Mouse (Mus musculus) CH12.LX (cell line): Measurements from ENCODE around the gene Tbc1d9b. TPM values are rescaled to one million over a fixed set of nuclear protein-coding genes. Genes with fewer than 3 reads are reported as not detected.

ENCODE experiments used
- DNase-seq: peaks from one replicate; pipeline ENCODE4 v3.0.0-alpha.2; 2013; ENCODE audit errors: extremely low read depth
- H3K27ac ChIP-seq: 2 replicates; pipeline ENCODE4 v1.5.1; 2012; ENCODE audit warnings: low read depth, mild to moderate bottlenecking, control low read depth, moderate library complexity; ENCODE audit not compliant: insufficient read depth
- H3K27me3 ChIP-seq: replicated peaks from 2 replicates; pipeline ENCODE3; 2012; ENCODE audit warnings: inconsistent platforms
- H3K36me3 ChIP-seq, 2 experiments: replicated peaks in 1 of 2; 2 replicates each; pipeline versions ENCODE3 to v1.6.1; 2012; ENCODE audit warnings: inconsistent platforms in 1 of 2, low read length in 1 of 2, mild to moderate bottlenecking in 1 of 2, mixed read lengths in 1 of 2, moderate library complexity in 1 of 2; ENCODE audit not compliant: control insufficient read depth in 1 of 2, insufficient read depth in 1 of 2
- H3K4me1 ChIP-seq, 2 experiments: 2 replicates each; pipeline ENCODE4 v1.6.1; 2012; ENCODE audit warnings: inconsistent platforms in 1 of 2, moderate library complexity in 1 of 2; ENCODE audit not compliant: insufficient read depth in 2 of 2, control insufficient read depth in 1 of 2
- H3K4me2 ChIP-seq: 2 replicates; pipeline ENCODE4 v1.6.1; 2012; ENCODE audit warnings: low read depth, mild to moderate bottlenecking, control low read depth; ENCODE audit not compliant: poor library complexity, insufficient read depth, severe bottlenecking
- H3K4me3 ChIP-seq, 3 experiments: fragments of 150-350 bp in 1 of 3; sonication (generic) in 1 of 3; replicated peaks in 1 of 3; 2 replicates each; pipeline versions ENCODE3 to v1.5.1; 2011 to 2012; ENCODE audit warnings: low read depth in 2 of 3, low read length in 2 of 3, mild to moderate bottlenecking in 2 of 3, moderate library complexity in 2 of 3, control low read depth in 1 of 3, improper control_type of control experiment in 1 of 3, inconsistent platforms in 1 of 3, mixed read lengths in 1 of 3; ENCODE audit not compliant: poor library complexity in 1 of 3
- H3K79me2 ChIP-seq: replicated peaks from 2 replicates; pipeline ENCODE4 v1.6.1; 2012; ENCODE audit warnings: mild to moderate bottlenecking, moderate library complexity; ENCODE audit not compliant: control insufficient read depth, poor library complexity, insufficient read depth, severe bottlenecking; ENCODE audit errors: extremely low read depth
- H3K9ac ChIP-seq: 2 replicates; pipeline ENCODE4 v1.6.1; 2012; ENCODE audit warnings: low read depth, mild to moderate bottlenecking, control low read depth, moderate library complexity; ENCODE audit not compliant: insufficient read depth
- H3K9me3 ChIP-seq: replicated peaks from 2 replicates; pipeline ENCODE3; 2012; ENCODE audit warnings: low read length, inconsistent platforms, mixed read lengths
- CHD2 ChIP-seq: IDR thresholded peaks from 2 replicates; pipeline ENCODE4 v1.6.1; 2011; ENCODE audit warnings: low read length, improper control_type of control experiment
- CTCF ChIP-seq, 2 experiments: IDR thresholded peaks in 1 of 2; conservative IDR thresholded peaks in 1 of 2; 2 replicates each; pipeline ENCODE4 v1.5.1; 2011 to 2012; ENCODE audit warnings: low read depth in 2 of 2, low read length in 2 of 2, improper control_type of control experiment in 1 of 2, inconsistent platforms in 1 of 2, mild to moderate bottlenecking in 1 of 2, moderate library complexity in 1 of 2
- E2F4 ChIP-seq: IDR thresholded peaks from 2 replicates; pipeline ENCODE4 v1.6.1; 2011; ENCODE audit warnings: low read depth, low read length, improper control_type of control experiment; ENCODE audit not compliant: insufficient replicate concordance
- ELF1 ChIP-seq: IDR thresholded peaks from 2 replicates; pipeline ENCODE4 v1.6.1; 2014; ENCODE audit warnings: low read depth, mild to moderate bottlenecking, inconsistent platforms, low read length, improper control_type of control experiment
- ETS1 ChIP-seq: conservative IDR thresholded peaks from 2 replicates; pipeline ENCODE4 v1.6.1; 2012; ENCODE audit warnings: low read depth, mild to moderate bottlenecking, inconsistent platforms, low read length, improper control_type of control experiment, moderate library complexity
- GABPA ChIP-seq: IDR thresholded peaks from 2 replicates; pipeline ENCODE4 v1.6.1; 2012; ENCODE audit warnings: low read depth, low read length, improper control_type of control experiment, inconsistent platforms; ENCODE audit not compliant: insufficient replicate concordance
- KAT2A ChIP-seq: IDR thresholded peaks from 2 replicates; pipeline ENCODE4 v1.6.1; 2012; ENCODE audit warnings: low read length, improper control_type of control experiment, inconsistent platforms; ENCODE audit not compliant: insufficient replicate concordance
- MAFK ChIP-seq: IDR thresholded peaks from 2 replicates; pipeline ENCODE4 v1.6.1; 2011; ENCODE audit warnings: low read length, improper control_type of control experiment; ENCODE audit not compliant: insufficient replicate concordance
- MEF2A ChIP-seq: IDR thresholded peaks from 2 replicates; pipeline ENCODE4 v1.6.1; 2014; ENCODE audit warnings: low read depth, mild to moderate bottlenecking, inconsistent platforms, low read length, improper control_type of control experiment, borderline replicate concordance
- MXI1 ChIP-seq: IDR thresholded peaks from 2 replicates; pipeline ENCODE4 v1.6.1; 2011; ENCODE audit warnings: mild to moderate bottlenecking, low read depth, low read length, improper control_type of control experiment
- NRF1 ChIP-seq: IDR thresholded peaks from 2 replicates; pipeline ENCODE4 v1.6.1; 2014; ENCODE audit warnings: low read depth, mild to moderate bottlenecking, inconsistent platforms, low read length, improper control_type of control experiment, moderate library complexity
- POLR2A ChIP-seq: IDR thresholded peaks from 2 replicates; pipeline ENCODE4 v1.6.1; 2011; ENCODE audit warnings: low read depth, mild to moderate bottlenecking, improper control_type of control experiment, low read length
- POLR2AphosphoS2 ChIP-seq: IDR thresholded peaks from 2 replicates; pipeline ENCODE4 v1.6.1; 2011; ENCODE audit warnings: low read depth, low read length, improper control_type of control experiment
- RCOR1 ChIP-seq: conservative IDR thresholded peaks from 2 replicates; pipeline ENCODE4 v1.6.1; 2012; ENCODE audit warnings: low read depth, mild to moderate bottlenecking, inconsistent platforms, low read length, improper control_type of control experiment
- SMC3 ChIP-seq: IDR thresholded peaks from 2 replicates; pipeline ENCODE4 v1.6.1; 2011; ENCODE audit warnings: low read depth, low read length, improper control_type of control experiment
- UBTF ChIP-seq: IDR thresholded peaks from 2 replicates; pipeline ENCODE4 v1.6.1; 2012; ENCODE audit warnings: low read depth, mild to moderate bottlenecking, inconsistent platforms, low read length, improper control_type of control experiment, moderate library complexity
- USF1 ChIP-seq: IDR thresholded peaks from 2 replicates; pipeline ENCODE4 v1.6.1; 2014; ENCODE audit warnings: low read depth, mild to moderate bottlenecking, inconsistent platforms, low read length, improper control_type of control experiment
- ZC3H11A ChIP-seq: IDR thresholded peaks from 2 replicates; pipeline ENCODE4 v1.6.1; 2012; ENCODE audit warnings: low read depth, mild to moderate bottlenecking, inconsistent platforms, low read length, improper control_type of control experiment
- ZKSCAN1 ChIP-seq: IDR thresholded peaks from 2 replicates; pipeline ENCODE4 v1.6.1; 2012; ENCODE audit warnings: low read depth, inconsistent platforms, low read length, improper control_type of control experiment, borderline replicate concordance
- ZMIZ1 ChIP-seq: IDR thresholded peaks from 2 replicates; pipeline ENCODE4 v1.6.1; 2012; ENCODE audit warnings: low read depth, mild to moderate bottlenecking, inconsistent platforms, low read length, improper control_type of control experiment
- ZNF384 ChIP-seq: IDR thresholded peaks from 2 replicates; pipeline ENCODE4 v1.6.1; 2012; ENCODE audit warnings: low read depth, low read length, improper control_type of control experiment, inconsistent platforms
- dilution Hi-C: fragments of 300-500 bp; cut with MboI; formaldehyde crosslinking; loops from 2 replicates; pipeline ENCODE4 v1.14.3; 2020; ENCODE audit warnings: low sequenced_read_pairs; ENCODE audit not compliant: extremely low pct_unique_long_range_greater_than_20kb, extremely low pct_ligation_motif_present
- in situ Hi-C: fragments of 300-500 bp; cut with MboI; formaldehyde crosslinking; loops from 3 replicates; pipeline ENCODE4 v1.14.3; 2019; ENCODE audit warnings: low sequenced_read_pairs, low pct_ligation_motif_present, low pct_unique_long_range_greater_than_20kb, mixed read lengths
- polyA plus RNA-seq: library from polyadenylated mRNA; unstranded; fragments of >175 nt; gene quantifications from 2 replicates; pipeline ENCODE4 v1.2.1, GENCODE M21; 2012; ENCODE audit warnings: low read depth; ENCODE audit not compliant: insufficient read length
- total RNA-seq, 2 experiments: library from RNA; depleted of rRNA; stranded (reverse); fragments of 300-350 nt in 1 of 2; fragments of >200 nt in 1 of 2; gene quantifications; 2 replicates each; pipeline ENCODE4 v1.2.3; 2012 to 2014

Gene Tbc1d9b
- total and polyA plus RNA-seq, 3 experiments = 14.1 to 28.6 (median 27.9) TPM

- Histone ChIP-seq H3K4me1 (peaks cover 4 to 25% of the 10 kb centered on the region in 2 experiments), H3K9me3 (no peaks in the 10 kb centered on the region), H3K27me3 (no peaks in the 10 kb centered on the region), H3K4me2 (no peak overlapping the region), H3K79me2 (no peaks in the 10 kb centered on the region), H3K9ac (no peak overlapping the region), H3K27ac (no peak overlapping the region), H3K36me3 (peaks cover 23 to 51% of the 10 kb centered on the region in 2 experiments), H3K4me3 (no peak overlapping the region)
- no peak for DNase-seq
- in situ Hi-C loops (loop anchor here (5.0 kb wide), 1 partner anchor 35 kb away; the partner anchor contains the start of genes Mgat4b and Sqstm1), dilution Hi-C loops (no loop called here)
- TF ChIP-seq E2F4 (no peak), MEF2A (no peak), ZKSCAN1 (no peak), ELF1 (no peak)
These were observed 45.9 kb downstream of the Tbc1d9b start for GRCm38 (mm10) chr11:50177111-50177510.

GRCm38 (mm10) chr11:50178532-50179488 is 47.6 kb downstream of the Tbc1d9b start:
- Histone ChIP-seq H3K4me2 (no peak overlapping the region), H3K79me2 (no peaks in the 10 kb centered on the region), H3K9me3 (no peaks in the 10 kb centered on the region), H3K27me3 (no peaks in the 10 kb centered on the region), H3K4me3 (no peak overlapping the region), H3K36me3 (peaks cover 34 to 62% of the 10 kb centered on the region in 2 experiments), H3K27ac (no peak overlapping the region), H3K4me1 (peaks cover 8 to 42% of the 10 kb centered on the region in 2 experiments), H3K9ac (no peak overlapping the region)
- TF ChIP-seq RCOR1 (no peak), SMC3 (no peak), ELF1 (no peak), MXI1 (no peak), USF1 (no peak), ZNF384 (no peak), CTCF (conservative IDR thresholded peaks at IDR 0.05 in 1 of 2, IDR thresholded peaks at IDR 0.05 in 1 of 2; ENCODE audit: low read depth in 2 of 2, low read length in 2 of 2) (no peak), ZMIZ1 (no peak), MAFK (no peak), POLR2A (no peak), NRF1 (no peak), CHD2 (no peak), UBTF (no peak), POLR2AphosphoS2 (no peak), ETS1 (no peak), ZC3H11A (no peak), KAT2A (no peak), GABPA (no peak)
- dilution Hi-C loops (no loop called here), in situ Hi-C loops (loop anchor here (5.0 kb wide), 1 partner anchor 33 kb away; the partner anchor contains the start of genes Mgat4b and Sqstm1)
- no peak for DNase-seq
